Mouse (Mus musculus) hindlimb bud, embryonic 11.5 days (tissue): Measurements from ENCODE around the gene Epas1.

ENCODE experiments used
- DNase-seq: peaks from one replicate; pipeline ENCODE4 v3.0.0-alpha.2; 2012; ENCODE audit warnings: low read depth, low spot score; ENCODE audit errors: extremely low spot score

Gene Epas1

DNA sequence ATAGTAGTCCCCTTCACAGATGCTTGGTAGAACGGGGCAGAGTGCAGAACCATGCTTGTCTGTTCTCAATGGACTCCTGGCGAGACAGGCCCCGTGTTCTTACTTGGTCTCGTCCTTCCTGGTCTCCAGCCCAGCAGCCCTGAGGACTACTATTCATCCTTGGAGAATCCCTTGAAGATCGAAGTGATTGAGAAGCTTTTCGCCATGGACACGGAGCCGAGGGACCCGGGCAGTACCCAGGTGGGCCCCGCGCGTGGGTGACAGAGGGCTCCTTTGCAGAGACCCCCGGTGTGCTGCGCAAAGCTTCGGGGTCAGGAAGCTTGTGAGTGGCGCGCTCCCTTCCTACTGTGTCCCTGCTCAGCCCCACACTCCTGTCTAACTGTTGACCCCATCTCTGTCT is 72.9 kb downstream of the Epas1 start:
- DNase-seq = no peak

DNA sequence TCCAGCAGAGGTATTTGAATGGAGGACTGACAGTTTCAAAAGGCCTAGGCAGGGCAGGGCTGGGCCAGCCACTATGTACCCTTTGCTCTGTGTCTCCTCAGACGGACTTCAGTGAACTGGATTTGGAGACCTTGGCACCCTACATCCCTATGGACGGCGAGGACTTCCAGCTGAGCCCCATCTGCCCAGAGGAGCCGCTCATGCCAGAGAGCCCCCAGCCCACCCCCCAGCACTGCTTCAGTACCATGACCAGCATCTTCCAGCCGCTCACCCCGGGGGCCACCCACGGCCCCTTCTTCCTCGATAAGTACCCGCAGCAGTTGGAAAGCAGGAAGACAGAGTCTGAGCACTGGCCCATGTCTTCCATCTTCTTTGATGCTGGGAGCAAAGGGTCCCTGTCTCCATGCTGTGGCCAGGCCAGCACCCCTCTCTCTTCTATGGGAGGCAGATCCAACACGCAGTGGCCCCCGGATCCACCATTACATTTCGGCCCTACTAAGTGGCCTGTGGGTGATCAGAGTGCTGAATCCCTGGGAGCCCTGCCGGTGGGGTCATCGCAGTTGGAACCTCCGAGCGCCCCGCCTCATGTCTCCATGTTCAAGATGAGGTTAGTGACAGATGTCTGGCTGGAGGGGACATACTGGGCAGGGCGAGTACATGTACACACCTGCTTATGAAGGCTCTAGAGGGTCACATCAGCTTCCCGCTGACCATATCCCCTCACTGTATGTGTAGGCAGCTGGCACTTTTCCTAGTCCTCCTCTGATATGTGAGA is 74.1 kb downstream of the Epas1 start:
- no peak for DNase-seq

DNA sequence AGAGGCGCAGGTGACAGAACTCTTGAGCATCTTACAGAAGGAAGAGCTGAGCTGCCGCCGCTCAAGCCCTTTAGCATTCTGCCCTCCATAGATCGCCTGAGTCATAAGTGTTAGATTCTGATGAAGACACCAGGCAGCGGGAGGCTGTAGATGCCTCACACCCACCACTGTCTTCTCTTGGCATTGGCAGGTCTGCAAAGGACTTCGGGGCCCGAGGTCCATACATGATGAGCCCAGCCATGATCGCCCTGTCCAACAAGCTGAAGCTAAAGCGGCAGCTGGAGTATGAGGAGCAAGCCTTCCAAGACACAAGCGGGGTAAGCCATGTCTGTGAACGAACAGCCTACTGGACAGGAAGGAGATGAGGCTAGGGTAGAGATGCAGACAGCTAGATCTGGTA is 75.0 kb downstream of the Epas1 start:
- no peak for DNase-seq

DNA sequence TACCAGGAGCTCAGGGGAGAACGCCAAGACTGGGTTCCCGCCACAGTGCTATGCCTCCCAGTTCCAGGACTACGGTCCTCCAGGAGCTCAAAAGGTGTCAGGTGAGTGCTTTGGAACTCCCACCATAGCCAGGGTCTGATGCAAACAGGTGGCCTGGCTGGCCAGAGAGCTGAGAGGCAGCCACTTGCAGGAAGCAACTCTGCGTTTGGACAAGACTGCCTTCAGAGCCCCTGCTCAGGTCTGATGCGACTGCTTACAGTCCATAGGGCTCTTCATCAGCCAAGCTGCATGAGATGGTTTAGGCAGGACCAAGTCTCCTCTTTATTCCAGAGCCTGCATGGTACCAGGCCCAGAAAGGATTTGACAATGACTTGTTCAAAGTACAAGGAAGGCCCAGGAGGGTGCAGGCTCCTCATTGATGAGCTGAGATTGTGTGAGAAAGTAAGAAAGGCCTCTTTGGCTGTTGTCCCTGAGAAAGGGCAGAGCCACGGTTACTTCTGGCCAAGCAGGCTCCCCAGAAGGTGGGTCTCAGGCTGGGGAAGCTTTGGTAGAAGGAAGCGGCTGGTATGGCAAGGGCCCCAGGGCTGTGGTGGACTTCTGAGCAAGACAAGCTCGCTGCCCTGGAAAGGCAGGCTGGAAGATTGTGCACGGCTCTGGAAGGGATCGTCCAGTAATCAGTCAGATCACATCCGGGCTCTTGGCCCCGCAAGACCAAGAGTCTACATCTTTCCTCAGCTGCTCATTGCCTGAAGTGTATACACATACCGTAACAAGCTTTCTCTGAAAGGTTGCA is 76.1 kb downstream of the Epas1 start:
- no peak for DNase-seq

DNA sequence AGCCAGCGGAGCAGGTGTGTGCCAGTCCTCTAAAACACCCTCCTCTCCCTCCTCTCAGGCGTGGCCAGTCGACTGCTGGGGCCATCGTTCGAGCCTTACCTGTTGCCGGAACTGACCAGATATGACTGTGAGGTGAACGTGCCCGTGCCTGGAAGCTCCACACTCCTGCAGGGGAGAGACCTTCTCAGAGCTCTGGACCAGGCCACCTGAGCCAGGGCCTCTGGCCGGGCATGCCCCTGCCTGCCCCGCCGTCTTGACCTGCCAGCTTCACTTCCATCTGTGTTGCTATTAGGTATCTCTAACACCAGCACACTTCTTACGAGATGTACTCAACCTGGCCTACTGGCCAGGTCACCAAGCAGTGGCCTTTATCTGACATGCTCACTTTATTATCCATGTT is 77.4 kb downstream of the Epas1 start:
- no peak for DNase-seq

DNA sequence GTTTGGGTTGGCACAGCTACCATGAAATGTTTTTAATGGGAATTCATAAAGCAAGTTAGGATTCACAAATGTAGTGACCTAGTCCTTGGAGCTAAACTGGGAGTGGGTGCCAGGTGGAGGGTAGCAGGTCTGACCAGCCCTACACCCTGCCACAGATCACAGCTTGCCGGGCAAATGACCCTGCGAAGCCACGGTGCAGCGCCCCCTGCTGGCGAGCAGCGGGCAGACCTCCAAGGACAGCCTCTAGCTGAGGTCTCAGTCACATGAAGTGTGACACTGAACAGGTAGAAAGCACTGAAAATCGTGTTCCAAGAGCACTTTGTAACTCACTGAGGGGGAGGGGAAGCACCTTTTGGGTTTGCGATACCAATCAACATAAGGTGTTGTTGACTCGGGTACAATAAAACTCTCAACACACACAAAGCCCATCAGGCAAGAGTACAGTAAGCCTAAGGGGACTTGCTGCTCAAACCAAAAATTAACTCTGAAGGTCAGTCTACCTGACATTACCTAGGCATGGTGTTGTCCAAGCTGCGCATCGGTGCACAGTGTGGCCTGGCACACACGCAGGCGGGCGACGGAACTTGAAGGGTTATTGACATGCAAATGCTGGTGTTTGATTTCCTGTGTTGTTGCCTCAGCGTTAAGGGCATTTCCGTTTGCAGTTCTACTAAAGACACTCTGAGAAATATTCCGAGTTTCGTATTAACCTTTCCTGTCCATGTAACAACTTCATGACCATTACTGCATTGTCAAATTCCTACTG is 79.2 kb downstream of the Epas1 start:
- no peak for DNase-seq

DNA sequence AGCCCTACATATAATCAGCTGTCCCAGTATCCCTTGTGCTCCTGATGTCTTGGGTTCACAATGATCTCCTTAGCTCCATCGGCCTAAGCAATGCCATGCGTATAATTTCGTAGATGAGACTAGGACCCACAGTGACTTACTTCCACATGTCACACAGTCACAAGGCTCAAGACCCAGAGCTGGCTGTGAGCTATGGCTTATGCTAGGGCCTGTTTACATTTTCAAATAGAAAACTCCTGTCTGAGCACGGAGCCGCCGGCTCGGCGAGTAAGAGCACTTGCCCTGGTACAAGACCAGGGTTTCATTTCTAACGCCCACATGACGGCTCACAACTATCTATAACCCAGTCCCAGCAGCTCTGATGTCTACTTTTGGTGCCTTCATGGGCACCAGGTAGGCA is 80.4 kb downstream of the Epas1 start:
- DNase-seq = no peak

DNA sequence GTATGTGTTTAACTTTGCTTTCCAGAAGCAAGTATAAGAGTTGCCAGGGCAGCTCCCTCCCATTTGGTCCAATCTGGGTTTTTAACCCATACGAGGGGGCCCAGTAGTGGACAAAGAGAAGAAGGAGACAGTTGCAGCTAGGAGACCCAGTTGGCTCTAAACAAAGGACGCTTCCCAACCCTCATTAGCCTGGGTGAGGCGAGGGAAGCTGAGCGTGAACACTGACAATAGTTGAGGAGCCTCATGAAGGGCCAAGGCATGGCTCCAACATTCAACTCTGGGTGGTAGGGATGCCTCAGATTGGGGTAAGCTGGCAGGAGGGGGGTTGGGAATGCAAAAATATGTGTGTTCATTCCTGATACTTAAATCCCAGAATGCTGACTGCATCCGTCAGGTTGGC is 85.8 kb downstream of the Epas1 start:
- DNase-seq = no peak

DNA sequence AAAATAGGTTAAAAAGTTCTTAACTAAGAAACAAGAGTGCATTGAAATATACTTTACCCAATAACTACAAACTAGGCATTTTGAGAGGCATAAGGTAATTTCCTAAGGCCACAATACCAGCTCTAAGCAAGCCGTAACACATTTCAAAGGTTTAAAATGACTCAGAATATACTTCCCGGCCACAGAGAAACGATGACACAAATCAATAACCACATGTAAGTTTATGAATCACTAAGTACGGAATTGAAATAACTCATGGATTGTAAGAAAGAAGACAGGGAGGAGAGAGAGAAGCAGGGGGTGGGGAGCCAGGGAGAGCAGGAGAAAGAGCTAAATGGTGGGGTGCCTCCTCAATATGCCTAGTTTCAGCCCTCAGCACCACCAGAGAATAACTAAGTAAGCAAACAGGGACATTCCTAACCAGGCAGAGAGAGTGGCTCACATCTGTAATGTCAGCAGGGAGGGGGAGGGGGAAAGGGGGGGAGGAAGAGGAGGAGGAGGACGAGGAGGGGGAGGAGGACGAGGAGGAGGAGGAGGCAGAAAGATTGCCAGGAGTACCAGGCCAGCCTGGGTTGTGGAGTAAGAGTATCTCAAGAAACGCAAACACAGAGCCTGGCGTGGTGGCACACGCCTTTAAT is 97.3 kb downstream of the Epas1 start:
- DNase-seq = no peak

DNA sequence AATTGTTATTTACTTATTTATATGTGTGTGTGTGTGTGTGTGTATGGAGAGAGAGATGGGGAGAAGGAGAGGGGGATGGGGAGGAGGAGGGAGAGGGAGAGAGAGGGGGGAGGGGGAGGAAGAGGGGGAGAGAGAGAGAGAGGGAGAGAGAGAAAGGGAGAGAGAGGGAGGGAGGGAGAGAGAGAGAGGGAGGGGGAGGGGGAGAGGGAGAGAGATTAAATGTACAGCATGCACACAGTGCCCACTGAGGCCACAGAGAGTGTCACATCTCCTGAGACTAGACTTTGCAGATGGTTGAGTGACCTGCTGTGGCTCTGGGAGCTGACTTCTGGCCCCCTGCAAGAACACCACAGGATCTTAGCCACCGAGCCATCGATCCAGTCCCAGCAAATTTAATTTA is 98.3 kb downstream of the Epas1 start:
- no peak for DNase-seq

DNA sequence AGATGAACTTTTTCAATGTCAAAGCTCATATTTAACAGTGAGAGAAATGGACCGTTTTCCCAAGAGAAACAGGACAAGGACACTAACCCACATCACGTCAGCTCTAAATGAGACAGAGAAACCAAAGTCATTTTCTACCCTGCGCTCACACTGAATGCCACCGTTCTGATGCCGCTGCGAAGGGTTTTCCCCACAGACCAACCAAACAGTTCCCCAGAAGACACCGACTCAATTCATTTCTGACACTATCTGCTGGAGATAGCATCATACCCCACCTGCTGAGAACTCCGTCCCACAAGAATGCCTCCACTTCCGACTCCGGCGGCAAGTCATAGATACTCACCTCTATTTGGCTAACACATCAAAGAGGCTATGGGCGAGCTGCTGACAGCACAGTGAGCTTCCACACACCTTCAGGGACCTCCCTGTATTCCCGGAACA is 99.1 kb downstream of the Epas1 start:
- no peak for DNase-seq

DNA sequence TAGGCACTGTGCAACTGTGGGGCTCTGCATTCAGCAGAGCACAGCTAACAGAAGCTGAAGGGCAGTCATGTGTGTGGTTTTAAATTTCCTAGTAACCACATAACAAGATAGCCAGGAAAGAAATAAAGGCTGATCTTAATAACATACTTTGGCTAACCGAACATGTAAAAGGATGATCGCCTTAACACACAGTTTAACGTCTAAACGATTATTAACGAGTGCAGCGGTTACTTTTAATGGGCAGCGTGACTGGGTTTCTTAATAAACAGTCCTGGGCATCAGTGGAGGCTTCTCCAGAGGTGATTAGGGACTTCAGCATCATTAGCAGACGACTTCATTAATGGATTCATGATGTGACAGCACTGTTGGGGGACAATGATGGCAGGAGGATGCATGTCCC is 117.1 kb downstream of the Epas1 start:
- no peak for DNase-seq

DNA sequence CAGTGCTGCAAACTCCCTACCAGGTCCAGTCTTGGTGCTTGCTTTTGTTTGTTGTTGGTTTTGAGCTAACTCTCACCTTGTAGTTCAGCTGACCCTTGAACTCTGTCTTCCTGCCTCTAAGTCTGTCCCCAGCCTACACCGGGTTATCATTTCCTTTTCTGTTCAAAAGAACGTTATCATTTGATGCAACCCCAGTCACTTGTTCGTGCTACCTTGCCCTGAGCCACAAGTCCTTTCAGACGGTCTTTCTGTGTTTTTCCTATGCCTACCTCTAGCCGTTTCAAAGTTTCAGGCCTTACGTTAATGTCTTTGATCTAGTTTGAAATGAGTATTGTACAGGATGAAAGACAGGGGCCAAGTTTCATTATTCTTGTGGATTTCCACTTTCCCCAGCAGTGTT is 119.1 kb downstream of the Epas1 start:
- no peak for DNase-seq

DNA sequence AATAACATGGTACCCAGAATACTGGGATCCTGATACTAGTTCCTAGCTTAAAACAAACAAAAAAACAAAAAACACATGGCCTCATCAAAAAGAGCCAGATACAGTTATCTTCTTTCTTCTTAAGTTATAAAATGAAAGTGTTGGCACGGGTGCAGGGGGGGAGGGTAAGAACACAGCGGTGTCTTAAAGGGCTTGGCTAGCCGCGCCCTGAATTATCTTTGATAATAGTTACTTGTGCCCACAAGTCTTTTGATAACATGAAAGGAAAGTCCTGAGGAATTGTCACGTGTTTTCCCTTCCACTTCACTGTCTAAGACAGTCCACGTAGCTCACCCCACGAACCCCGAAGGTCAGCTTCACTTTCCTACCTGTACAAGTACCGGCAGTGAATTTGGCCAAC is 123.4 kb downstream of the Epas1 start:
- no peak for DNase-seq

DNA sequence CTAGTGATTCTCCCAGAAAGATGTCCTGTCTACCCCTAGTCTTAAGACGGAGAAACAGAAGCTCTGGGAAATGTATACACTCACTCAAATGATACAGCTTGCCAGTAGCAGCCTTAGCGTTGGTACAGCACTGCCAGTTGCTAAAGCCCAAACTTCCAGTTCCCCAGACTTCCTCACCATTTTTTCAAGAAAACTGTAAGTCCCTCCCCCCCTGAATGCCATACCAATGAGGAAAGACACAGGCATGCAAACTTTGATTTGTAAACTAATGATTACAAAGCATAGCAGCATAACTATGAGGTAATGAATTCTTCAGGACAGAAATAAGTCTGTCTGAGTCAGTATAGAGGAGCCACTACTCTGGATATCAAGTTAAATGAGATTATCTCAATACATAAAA is 124.2 kb downstream of the Epas1 start:
- no peak for DNase-seq

DNA sequence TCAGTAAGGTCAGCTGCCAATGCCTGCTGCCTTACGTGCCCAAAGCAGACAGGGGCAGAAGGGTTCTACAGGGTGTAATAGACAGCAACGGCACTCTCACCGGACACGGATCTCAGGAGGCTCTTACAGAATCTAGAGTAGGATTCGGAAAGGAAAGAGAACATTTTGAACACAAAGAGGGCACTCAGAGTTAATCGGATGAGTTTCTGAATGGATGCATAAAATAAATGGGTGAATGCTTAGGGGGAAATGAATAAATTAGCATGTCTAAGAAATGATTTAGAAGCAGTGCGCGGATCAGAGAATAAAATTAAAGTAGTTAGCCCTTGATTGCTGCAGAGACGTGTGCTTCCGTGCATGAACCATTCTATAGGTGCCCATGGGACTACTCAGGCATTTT is 126.6 kb downstream of the Epas1 start:
- no peak for DNase-seq

DNA sequence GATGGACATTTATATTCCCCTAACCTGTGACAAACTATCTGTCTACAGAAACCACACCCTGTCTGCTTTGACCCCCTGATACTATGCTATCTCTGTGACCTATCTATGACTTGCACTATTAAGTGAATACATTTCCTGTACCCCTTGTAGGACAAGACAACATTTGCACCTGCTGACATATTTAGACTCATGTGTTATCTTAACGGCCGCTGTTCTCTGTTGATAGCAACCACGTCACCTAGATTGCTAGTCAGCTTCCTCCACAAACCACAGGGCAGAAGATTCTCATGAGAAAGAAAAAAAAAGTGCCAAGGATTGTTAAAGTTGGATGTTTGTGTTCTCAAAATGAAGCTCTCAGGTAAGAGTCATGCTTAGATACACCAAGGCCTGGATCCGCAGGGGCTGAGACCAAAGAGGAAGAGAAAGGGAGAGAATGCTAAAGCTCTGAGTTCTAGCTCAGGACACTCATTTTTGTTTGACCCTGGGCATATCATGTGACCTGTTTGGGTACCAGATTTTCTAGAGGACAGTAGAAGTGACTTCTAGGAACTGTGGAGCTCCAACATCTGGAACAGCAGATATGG is 127.1 kb downstream of the Epas1 start:
- no peak for DNase-seq
